Mouse (Mus musculus) ZHBTc4 (cell line): Measurements from ENCODE around the gene Peli3.

Source experiments
- DNase-seq: peaks from one replicate; pipeline ENCODE4 v3.0.0-alpha.2; 2011; ENCODE audit warnings: low read depth, low spot score

The Peli3 gene

GRCm38 (mm10) chr19:4915924-4916603 is 26.9 kb downstream of the Peli3 start:
- no peak for DNase-seq

- no peak for DNase-seq
Observed at GRCm38 (mm10) chr19:4909376-4909775, 33.6 kb downstream of the Peli3 start.

- peak; percentile 85 for DNase-seq
Observed at GRCm38 (mm10) chr19:4908107-4908506, 34.8 kb downstream of the Peli3 start.

- DNase-seq: peak; percentile 88
Observed at GRCm38 (mm10) chr19:4905979-4906794, 36.7 kb downstream of the Peli3 start, which contains the start of gene Bbs1. Gene Bbs1 (minus strand): TSS chr19:4906628.

- DNase-seq: no peak
Observed at GRCm38 (mm10) chr19:4899888-4900287, 43.0 kb downstream of the Peli3 start.

GRCm38 (mm10) chr19:4898972-4899371 is 44.0 kb downstream of the Peli3 start:
- DNase-seq: no peak

- DNase-seq: peak; percentile 90
Observed at GRCm38 (mm10) chr19:4896780-4897520, 46.0 kb downstream of the Peli3 start.

- DNase-seq: no peak
Observed at GRCm38 (mm10) chr19:4891798-4892197, 51.1 kb downstream of the Peli3 start.

GRCm38 (mm10) chr19:4889791-4890190 is 53.1 kb downstream of the Peli3 start:
- DNase-seq: no peak

GRCm38 (mm10) chr19:4883961-4884360 is 59.0 kb downstream of the Peli3 start:
- DNase-seq: no peak
